ENCODE assay signal across 8 mouse cellular contexts in the genomic region with DNA sequence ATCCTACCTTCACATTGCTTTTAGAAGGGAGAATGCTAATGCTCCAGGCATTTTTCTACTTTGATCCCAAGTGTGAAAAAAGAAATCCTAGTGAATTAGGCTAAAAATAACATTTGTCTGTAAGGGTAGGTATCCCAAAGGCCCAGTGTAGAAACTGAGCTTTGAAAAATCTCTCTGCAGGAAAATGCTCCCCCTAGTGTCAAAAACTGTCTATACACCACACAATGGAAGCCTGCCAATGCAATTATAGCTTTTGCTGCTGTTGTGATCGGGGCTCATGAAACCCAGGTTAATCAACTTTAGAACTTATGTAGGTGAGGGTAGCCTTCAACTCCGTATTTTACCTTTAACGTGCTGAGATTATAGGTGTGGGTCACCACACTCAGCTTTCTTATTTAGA. TPM values are rescaled to one million over a fixed set of nuclear protein-coding genes. Genes with fewer than 3 reads are reported as not detected.
DNase-seq lines count a peak whose midpoint lies in the region; ATAC-seq and TF ChIP-seq lines count a peak whose summit lies in the region.

No protein-coding gene starts in this region.

- H3K9ac ChIP-seq in kidney, embryonic 16.5 days (replicated peaks; ENCODE audit: low read length): no peak overlapping the region

- H3K4me1 ChIP-seq in kidney, adult 2 months (ENCODE audit: control insufficient read depth, insufficient read depth, low read length): no peaks in the 10 kb centered on the region; the same call in 1 of the 2 replicates
- no peaks in the 10 kb centered on the region for H3K4me1 ChIP-seq in kidney, embryonic 16.5 days (ENCODE audit: insufficient read depth, low read length)
- peaks cover 4% of the 10 kb centered on the region; the same call in 1 of the 2 replicates for H3K4me1 ChIP-seq in E14TG2a.4 (replicated peaks; ENCODE audit: low read depth, low read length)
- H3K4me1 ChIP-seq in bone marrow, adult 2 months (ENCODE audit: control insufficient read depth, insufficient read depth, low read length): peaks cover 1% of the 10 kb centered on the region; the same call in 1 of the 2 replicates

- no peak overlapping the region; the same call in 1 of the 2 replicates for H3K27ac ChIP-seq in kidney, adult 2 months (ENCODE audit: insufficient read depth, low read depth, low read length)
- no peak overlapping the region for H3K27ac ChIP-seq in kidney, embryonic 16.5 days (ENCODE audit: low read length)
- H3K27ac ChIP-seq in bone marrow, adult 2 months (ENCODE audit: control insufficient read depth, insufficient read depth, low read depth, low read length, poor library complexity): no peak overlapping the region

- H3K4me3 ChIP-seq in kidney, adult 2 months (ENCODE audit: insufficient read depth, low read depth, low read length): no peak overlapping the region
- H3K4me3 ChIP-seq in kidney, embryonic 16.5 days (ENCODE audit: low read length): no peak overlapping the region
- no peak overlapping the region for H3K4me3 ChIP-seq in E14TG2a.4 (replicated peaks; ENCODE audit: low read length)
- H3K4me3 ChIP-seq in bone marrow, adult 2 months (replicated peaks; ENCODE audit: control insufficient read depth, low read depth, low read length): no peak overlapping the region

- no peaks in the 10 kb centered on the region for H3K27me3 ChIP-seq in kidney, adult 2 months (replicated peaks; ENCODE audit: control insufficient read depth, insufficient read depth, low read length)
- H3K27me3 ChIP-seq in kidney, embryonic 16.5 days (ENCODE audit: insufficient read depth, low read length): no peaks in the 10 kb centered on the region
- no peaks in the 10 kb centered on the region for H3K27me3 ChIP-seq in E14TG2a.4 (ENCODE audit: insufficient read depth, low read length)

- TF ChIP-seq CTCF in kidney, adult 2 months (conservative IDR thresholded peaks at IDR 0.05; ENCODE audit: insufficient read depth, insufficient read length, low read depth, low read length): peak; percentile 30
- peak; percentile 88 for TF ChIP-seq CTCF in E14TG2a.4 (conservative IDR thresholded peaks at IDR 0.05; ENCODE audit: low read length)
- peak; percentile 18; the same call in 1 of the 2 replicates for TF ChIP-seq CTCF in bone marrow, adult 2 months (IDR thresholded peaks at IDR 0.05; ENCODE audit: control insufficient read depth, insufficient read depth, low read length)

- no peak overlapping the region for H3K4me2 ChIP-seq in kidney, embryonic 16.5 days (replicated peaks; ENCODE audit: low read depth, low read length)

- peak; percentile 71 for DNase-seq in kidney, adult 2 months
- peak; percentile 54 for DNase-seq in forelimb bud, embryonic 11.5 days (ENCODE audit: low read depth, low spot score)
- DNase-seq in kidney, postnatal 36 days: peak; percentile 64 to 66
- peak; percentile 34 for DNase-seq in yolk sac, embryonic 10.5 days (ENCODE audit: low spot score)

- no peak for TF ChIP-seq POLR2A in kidney, adult 2 months (IDR thresholded peaks at IDR 0.05; ENCODE audit: low read depth, low read length)
- no peak for TF ChIP-seq POLR2A in bone marrow, adult 2 months (IDR thresholded peaks at IDR 0.05; ENCODE audit: borderline replicate concordance, control insufficient read depth, low read depth, low read length)

- peaks cover 2% of the 10 kb centered on the region for H3K36me3 ChIP-seq in kidney, adult 2 months (ENCODE audit: control insufficient read depth, insufficient read depth, low read length)
- H3K36me3 ChIP-seq in kidney, embryonic 16.5 days (ENCODE audit: insufficient read depth, low read length): peaks cover 4% of the 10 kb centered on the region; the same call in 1 of the 2 replicates
- peaks cover 5% of the 10 kb centered on the region for H3K36me3 ChIP-seq in E14TG2a.4 (ENCODE audit: insufficient read depth, low read length)

- H3K9me3 ChIP-seq in kidney, embryonic 16.5 days (ENCODE audit: low read length): no peaks in the 10 kb centered on the region
- no peaks in the 10 kb centered on the region for H3K9me3 ChIP-seq in E14TG2a.4 (ENCODE audit: low read length)

- 13% methylated on average over 3 of the region's 3 CpGs for WGBS in kidney, adult 2 months
- 45% methylated on average over 3 of the region's 3 CpGs for WGBS in kidney, embryonic 16.5 days
- 19% methylated on average over 3 of the region's 3 CpGs for WGBS in bone marrow, adult 2 months

- ATAC-seq in kidney, embryonic 16.5 days (ENCODE audit: low FRiP score, low TSS enrichment): no peak
- peak; percentile 61; the same call in 1 of the 2 replicates for ATAC-seq in megakaryocyte-erythroid progenitor cell, adult 5-6 weeks (replicated peaks; ENCODE audit: low FRiP score, low TSS enrichment, poor library complexity, severe bottlenecking)

RNA-seq across cellular contexts. Expression of gene Vmp1, which starts 30.2 kb away (rescaled TPM):
- polyA plus RNA-seq in kidney, adult 2 months (2012; rRNA removed): 48.9 and 55.3 TPM in 2 replicates
- polyA plus RNA-seq in kidney, embryonic 16.5 days (2015; fragmentation: Nextera tagmentation; extraction: Ambion mirVana): 172 and 173 TPM in 2 replicates
- 65.9 and 88.4 TPM in 2 replicates for polyA plus RNA-seq in bone marrow, adult 2 months (2011; ENCODE audit: insufficient read depth, insufficient read length, low replicate concordance, missing spikeins)
- total RNA-seq in megakaryocyte-erythroid progenitor cell, adult 5-6 weeks (2014; fragmentation: Nextera tagmentation): 91.2 and 111 TPM in 2 replicates
- total RNA-seq in megakaryocyte-erythroid progenitor cell, adult 5-6 weeks (2017): 105 and 148 TPM in 2 replicates

RNA-seq across cellular contexts. Expression of gene Ptrh2, which starts 30.3 kb away (rescaled TPM):
- polyA plus RNA-seq in kidney, adult 2 months (2012; rRNA removed): 4.0 and 6.0 TPM in 2 replicates
- polyA plus RNA-seq in kidney, embryonic 16.5 days (2015; fragmentation: Nextera tagmentation; extraction: Ambion mirVana): 33.1 and 35.6 TPM in 2 replicates
- 12.2 and 14.3 TPM in 2 replicates for polyA plus RNA-seq in bone marrow, adult 2 months (2011; ENCODE audit: insufficient read depth, insufficient read length, low replicate concordance, missing spikeins)
- total RNA-seq in megakaryocyte-erythroid progenitor cell, adult 5-6 weeks (2014; fragmentation: Nextera tagmentation): 28.9 and 35.7 TPM in 2 replicates
- 39.3 and 39.6 TPM in 2 replicates for total RNA-seq in megakaryocyte-erythroid progenitor cell, adult 5-6 weeks (2017)

Comparison
In these comparisons a context has a peak if more than half of its experiments do, and no peak if none do; other contexts are left out.
1. CTCF ChIP-seq: peak in every context shown above with its lines; median percentile 88 in E14TG2a.4; 30 in kidney, adult 2 months; 18 in bone marrow, adult 2 months.